14 mouse cellular contexts compared by ENCODE assay signal in the genomic region with DNA sequence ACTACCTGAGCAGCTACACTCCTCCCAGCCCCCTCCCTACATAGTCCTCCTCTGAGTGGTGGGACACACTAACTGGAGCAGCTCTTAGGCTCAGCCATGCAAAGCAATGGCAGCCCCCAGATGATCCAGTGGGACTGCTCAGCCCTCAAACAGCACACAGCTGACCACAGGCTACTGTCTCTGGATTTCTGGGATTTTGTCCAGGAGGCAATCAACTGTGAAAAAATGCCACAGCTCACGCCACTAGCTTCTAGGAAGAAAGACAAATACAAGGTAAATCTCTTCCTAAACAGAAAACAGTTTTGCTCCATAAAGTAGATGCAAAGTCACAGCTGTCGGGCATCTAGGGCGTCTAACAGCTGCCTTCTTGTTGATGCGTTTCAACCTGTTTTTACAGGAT.
DNase-seq lines count a peak whose midpoint lies in the region; ATAC-seq and TF ChIP-seq lines count a peak whose summit lies in the region.
"Had no signal": no experiment of that assay in that cellular context is flagged by ENCODE, and none has a peak within 500 bp of the region (broad histone marks: within the 10 kb centered on the region; RNA-seq: fewer than 3 reads in every experiment).

No protein-coding gene starts in this region.

- no peak overlapping the region for H3K4me3 ChIP-seq in hindbrain, embryonic 16.5 days (ENCODE audit: low read length)
- H3K4me3 ChIP-seq in hindbrain, embryonic 12.5 days, result no peak overlapping the region
- H3K4me3 ChIP-seq in kidney, postnatal 0 days (replicated peaks; ENCODE audit: low read depth, low read length), result no peak overlapping the region
- H3K4me3 ChIP-seq: gastrocnemius, adult 2 months; heart, embryonic 15.5 days; midbrain, embryonic 12.5 days had no signal

- peak; percentile 91 for DNase-seq in Muller cell, postnatal 12 days (ENCODE audit: inconsistent ontology term)
- peak; percentile 21 to 43 for DNase-seq in cerebellum, postnatal 36 days
- DNase-seq in kidney, postnatal 0 days (ENCODE audit: low spot score), result peak; percentile 66
- no peak for DNase-seq in yolk sac, embryonic 10.5 days (ENCODE audit: low spot score)
- no peak for DNase-seq in natural killer cell, adult 2 months (ENCODE audit: low spot score in 2 of 2)
- DNase-seq in lung, postnatal 4 days, result no peak
- DNase-seq: adrenal gland, postnatal 25 days; gastrocnemius, adult 2 months; lung, adult 2 months; thymus, adult 2 months had no signal

- no peaks in the 10 kb centered on the region for H3K4me1 ChIP-seq in hindbrain, embryonic 16.5 days (ENCODE audit: control insufficient read depth, insufficient read depth, low read depth, low read length)
- 0 out of 2 replicates have a peak, but pooled peaks cover 9% of the 10 kb centered on the region for H3K4me1 ChIP-seq in hindbrain, embryonic 12.5 days
- 0 out of 2 replicates have a peak, but pooled peaks cover 5% of the 10 kb centered on the region for H3K4me1 ChIP-seq in kidney, postnatal 0 days (replicated peaks; ENCODE audit: insufficient read depth, low read length)
- H3K4me1 ChIP-seq: heart, embryonic 15.5 days; midbrain, embryonic 12.5 days had no signal

- H3K27ac ChIP-seq in hindbrain, embryonic 16.5 days (ENCODE audit: low read depth, low read length), result no peak overlapping the region
- H3K27ac ChIP-seq in hindbrain, embryonic 12.5 days, result no peak overlapping the region
- H3K27ac ChIP-seq in kidney, postnatal 0 days, result peak overlapping the region; percentile 13; the same call in 1 of the 2 replicates
- H3K27ac ChIP-seq: gastrocnemius, adult 2 months; heart, embryonic 15.5 days; midbrain, embryonic 12.5 days had no signal

- H3K4me2 ChIP-seq in hindbrain, embryonic 16.5 days (ENCODE audit: low read length), result no peak overlapping the region
- H3K4me2 ChIP-seq in hindbrain, embryonic 12.5 days (replicated peaks), result no peak overlapping the region
- no peak overlapping the region for H3K4me2 ChIP-seq in kidney, postnatal 0 days (ENCODE audit: low read length)
- H3K4me2 ChIP-seq: heart, embryonic 15.5 days; midbrain, embryonic 12.5 days had no signal

- H3K9ac ChIP-seq in hindbrain, embryonic 16.5 days (ENCODE audit: low read depth, low read length), result no peak overlapping the region
- no peak overlapping the region for H3K9ac ChIP-seq in hindbrain, embryonic 12.5 days
- H3K9ac ChIP-seq in kidney, postnatal 0 days (ENCODE audit: low read depth, low read length), result no peak overlapping the region
- H3K9ac ChIP-seq: heart, embryonic 15.5 days; midbrain, embryonic 12.5 days had no signal

- 64% methylated on average over 4 of the region's 4 CpGs for WGBS in hindbrain, embryonic 16.5 days
- WGBS in hindbrain, embryonic 12.5 days, result 82% methylated on average over 4 of the region's 4 CpGs
- WGBS in kidney, postnatal 0 days, result 23% methylated on average over 4 of the region's 4 CpGs

- H3K36me3 ChIP-seq in hindbrain, embryonic 16.5 days (ENCODE audit: control insufficient read depth, insufficient read depth, low read length), result no peaks in the 10 kb centered on the region
- H3K36me3 ChIP-seq in hindbrain, embryonic 12.5 days, result no peaks in the 10 kb centered on the region
- H3K36me3 ChIP-seq in kidney, postnatal 0 days (ENCODE audit: insufficient read depth, low read length), result no peaks in the 10 kb centered on the region
- H3K36me3 ChIP-seq: heart, embryonic 15.5 days; midbrain, embryonic 12.5 days had no signal

- peak; percentile 70; the same call in 1 of the 2 replicates for ATAC-seq in hindbrain, embryonic 16.5 days
- no peak; the same call in 1 of the 2 replicates for ATAC-seq in hindbrain, embryonic 12.5 days (ENCODE audit: low FRiP score)
- peak; percentile 76 for ATAC-seq in kidney, postnatal 0 days (replicated peaks; ENCODE audit: low FRiP score, low read depth)

- H3K27me3 ChIP-seq in hindbrain, embryonic 16.5 days (replicated peaks; ENCODE audit: control insufficient read depth, insufficient read depth, low read length), result no peaks in the 10 kb centered on the region
- H3K27me3 ChIP-seq in hindbrain, embryonic 12.5 days, result no peaks in the 10 kb centered on the region
- H3K27me3 ChIP-seq in kidney, postnatal 0 days (ENCODE audit: insufficient read depth, low read length), result no peaks in the 10 kb centered on the region
- H3K27me3 ChIP-seq: heart, embryonic 15.5 days had no signal

- no peaks in the 10 kb centered on the region for H3K9me3 ChIP-seq in hindbrain, embryonic 16.5 days (ENCODE audit: control insufficient read depth, low read length)
- 0 out of 2 replicates have a peak, but pooled peaks cover 4% of the 10 kb centered on the region for H3K9me3 ChIP-seq in hindbrain, embryonic 12.5 days (replicated peaks)
- H3K9me3 ChIP-seq in kidney, postnatal 0 days (replicated peaks; ENCODE audit: low read length), result no peaks in the 10 kb centered on the region
- H3K9me3 ChIP-seq: heart, embryonic 15.5 days; midbrain, embryonic 12.5 days had no signal

- TF ChIP-seq CTCF in kidney, postnatal 0 days (IDR thresholded peaks at IDR 0.05; ENCODE audit: low read depth), result no peak

Comparison
In these comparisons a context has a peak if more than half of its experiments do, and no peak if none do; other contexts are left out.
1. DNase-seq: peak in Muller cell, postnatal 12 days (single experiment), cerebellum, postnatal 36 days (2 of 2) and kidney, postnatal 0 days (single experiment); none in yolk sac, embryonic 10.5 days (single experiment), natural killer cell, adult 2 months (0 of 2) and lung, postnatal 4 days (0 of 2).